Mouse (Mus musculus): ENCODE measurements around the gene H3f3a. TPM values are rescaled to one million over a fixed set of nuclear protein-coding genes. Genes with fewer than 3 reads are reported as not detected.

The H3f3a gene
- total and polyA plus RNA-seq, 3 experiments = 571 to 1,420 (median 715) TPM

- H3K4me3 ChIP-seq (replicated peaks in 1 of 3; ENCODE audit: low read depth in 2 of 3, low read length in 2 of 3, poor library complexity in 1 of 3) = no peak overlapping the region
- TF ChIP-seq POLR2AphosphoS2 (IDR thresholded peaks at IDR 0.05; ENCODE audit: low read depth, low read length) = peak; percentile 56
- TF ChIP-seq UBTF (IDR thresholded peaks at IDR 0.05; ENCODE audit: low read depth, low read length) = no peak
- in situ Hi-C loops (cut with MboI; ENCODE audit: low pct_ligation_motif_present, low pct_unique_long_range_greater_than_20kb, low sequenced_read_pairs) (no loop called here), dilution Hi-C loops (cut with MboI; ENCODE audit: extremely low pct_ligation_motif_present, extremely low pct_unique_long_range_greater_than_20kb, low sequenced_read_pairs) (no loop called here)
- no peak overlapping the region for H3K4me2 ChIP-seq (ENCODE audit: insufficient read depth, low read depth, poor library complexity, severe bottlenecking)
- H3K27me3 ChIP-seq (replicated peaks) = no peaks in the 10 kb centered on the region
- peaks cover 45 to 63% of the 10 kb centered on the region in 2 experiments for H3K36me3 ChIP-seq (replicated peaks in 1 of 2; ENCODE audit: control insufficient read depth in 1 of 2, insufficient read depth in 1 of 2, low read length in 1 of 2)
- peaks cover 3% of the 10 kb centered on the region for H3K79me2 ChIP-seq (replicated peaks; ENCODE audit: control insufficient read depth, extremely low read depth, insufficient read depth, poor library complexity, severe bottlenecking)
- no peak overlapping the region for H3K9ac ChIP-seq (ENCODE audit: insufficient read depth, low read depth)
- no peaks in the 10 kb centered on the region for H3K9me3 ChIP-seq (replicated peaks; ENCODE audit: low read length)
- H3K27ac ChIP-seq (ENCODE audit: insufficient read depth, low read depth) = no peak overlapping the region
- no peak for DNase-seq (ENCODE audit: extremely low read depth)
- H3K4me1 ChIP-seq (ENCODE audit: control insufficient read depth in 1 of 2, insufficient read depth in 2 of 2) = peaks cover 4 to 8% of the 10 kb centered on the region in 2 experiments; a peak in 2 of 4 replicates
Measured at GRCm38 (mm10) chr1:180801466-180801994, 12.2 kb downstream of the H3f3a start.

GRCm38 (mm10) chr1:180800814-180801213 is 12.9 kb downstream of the H3f3a start:
- H3K36me3 ChIP-seq (replicated peaks in 1 of 2; ENCODE audit: control insufficient read depth in 1 of 2, insufficient read depth in 1 of 2, low read length in 1 of 2) = peaks cover 38 to 56% of the 10 kb centered on the region in 2 experiments
- in situ Hi-C loops (cut with MboI; ENCODE audit: low pct_ligation_motif_present, low pct_unique_long_range_greater_than_20kb, low sequenced_read_pairs) (no loop called here), dilution Hi-C loops (cut with MboI; ENCODE audit: extremely low pct_ligation_motif_present, extremely low pct_unique_long_range_greater_than_20kb, low sequenced_read_pairs) (no loop called here)
- peaks cover 6 to 8% of the 10 kb centered on the region in 2 experiments; a peak in 2 of 4 replicates for H3K4me1 ChIP-seq (ENCODE audit: control insufficient read depth in 1 of 2, insufficient read depth in 2 of 2)
- H3K27me3 ChIP-seq (replicated peaks) = no peaks in the 10 kb centered on the region
- H3K9ac ChIP-seq (ENCODE audit: insufficient read depth, low read depth) = no peak overlapping the region
- H3K4me2 ChIP-seq (ENCODE audit: insufficient read depth, low read depth, poor library complexity, severe bottlenecking) = no peak overlapping the region
- no peak for DNase-seq (ENCODE audit: extremely low read depth)
- TF ChIP-seq SIN3A (IDR thresholded peaks at IDR 0.05; ENCODE audit: low read length) = no peak
- TF ChIP-seq MAX (IDR thresholded peaks at IDR 0.05; ENCODE audit: low read length) = no peak
- no peak for TF ChIP-seq CTCF (conservative IDR thresholded peaks at IDR 0.05 in 1 of 2, IDR thresholded peaks at IDR 0.05 in 1 of 2; ENCODE audit: low read depth in 2 of 2, low read length in 2 of 2)
- TF ChIP-seq MAZ (IDR thresholded peaks at IDR 0.05; ENCODE audit: low read depth, low read length) = no peak
- TF ChIP-seq RCOR1 (conservative IDR thresholded peaks at IDR 0.05; ENCODE audit: low read depth, low read length) = no peak
- TF ChIP-seq NELFE (IDR thresholded peaks at IDR 0.05; ENCODE audit: low read depth, low read length) = no peak
- no peak for TF ChIP-seq ELF1 (IDR thresholded peaks at IDR 0.05; ENCODE audit: low read depth, low read length)
- no peak for TF ChIP-seq RAD21 (IDR thresholded peaks at IDR 0.05; ENCODE audit: low read depth, low read length)
- TF ChIP-seq NRF1 (IDR thresholded peaks at IDR 0.05; ENCODE audit: low read depth, low read length) = no peak
- no peak for TF ChIP-seq JUND (conservative IDR thresholded peaks at IDR 0.05; ENCODE audit: low read depth, low read length)
- no peak for TF ChIP-seq ZKSCAN1 (IDR thresholded peaks at IDR 0.05; ENCODE audit: borderline replicate concordance, low read depth, low read length)
- TF ChIP-seq IRF4 (IDR thresholded peaks at IDR 0.05; ENCODE audit: low read depth, low read length) = no peak
- no peak for TF ChIP-seq JUN (IDR thresholded peaks at IDR 0.05; ENCODE audit: insufficient read depth, low read depth, low read length)
- no peak for TF ChIP-seq TCF12 (IDR thresholded peaks at IDR 0.05; ENCODE audit: low read depth, low read length)
- H3K9me3 ChIP-seq (replicated peaks; ENCODE audit: low read length) = no peaks in the 10 kb centered on the region
- no peak overlapping the region for H3K4me3 ChIP-seq (replicated peaks in 1 of 3; ENCODE audit: low read depth in 2 of 3, low read length in 2 of 3, poor library complexity in 1 of 3)
- no peaks in the 10 kb centered on the region; the same call in 1 of the 2 replicates for H3K79me2 ChIP-seq (replicated peaks; ENCODE audit: control insufficient read depth, extremely low read depth, insufficient read depth, poor library complexity, severe bottlenecking)
- no peak overlapping the region for H3K27ac ChIP-seq (ENCODE audit: insufficient read depth, low read depth)

Data from CH12.LX (cell line).